Mouse (Mus musculus) stomach, postnatal 0 days (tissue): ENCODE results near the gene Trp63.

ENCODE experiments used
- CTCF ChIP-seq: IDR thresholded peaks from 2 replicates; pipeline ENCODE4 v1.5.1; 2016; ENCODE audit warnings: antibody characterized with exemption, low read depth, mild to moderate bottlenecking, moderate library complexity
- EP300 ChIP-seq: optimal IDR thresholded peaks from 2 replicates; pipeline ENCODE3; 2016; ENCODE audit warnings: antibody characterized with exemption

DNA sequence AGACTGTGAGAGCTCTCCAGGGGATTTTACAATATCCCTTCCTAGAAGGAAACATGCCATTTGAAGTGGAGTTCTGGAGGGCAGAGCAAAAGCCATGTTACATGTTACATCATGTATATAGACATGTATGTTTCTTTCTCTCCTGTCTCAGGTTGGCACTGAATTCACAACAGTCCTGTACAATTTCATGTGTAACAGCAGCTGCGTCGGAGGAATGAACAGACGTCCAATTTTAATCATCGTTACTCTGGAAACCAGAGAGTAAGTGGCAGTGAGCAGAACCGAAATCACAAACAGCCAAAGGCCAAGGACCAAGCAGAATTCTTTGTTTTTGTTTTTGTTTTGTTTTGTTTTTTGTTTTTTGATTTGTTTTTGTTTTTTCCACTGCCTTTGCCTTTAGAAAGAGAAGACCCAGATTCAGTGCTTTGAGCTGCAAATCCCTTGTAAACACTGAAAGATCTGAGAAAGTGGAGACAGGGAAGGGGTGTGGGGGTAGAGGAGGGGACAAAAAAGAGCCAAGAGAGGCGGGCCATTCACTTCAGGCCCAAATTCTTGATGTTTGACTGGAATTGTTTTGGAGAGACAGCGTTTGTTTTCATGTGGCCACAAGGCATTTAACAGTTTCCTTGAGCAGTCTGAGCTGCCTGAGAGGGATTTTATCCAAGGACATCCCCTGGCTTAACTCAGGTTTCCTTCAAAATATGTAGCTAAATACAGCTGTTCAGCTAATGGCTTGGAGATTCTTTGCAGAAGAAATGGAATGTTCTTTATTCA lies 181.7 kb downstream of the Trp63 start:
- no peak for TF ChIP-seq CTCF
- TF ChIP-seq EP300, result no peak
